Mouse (Mus musculus) thymus, postnatal 0 days (tissue): Measurements from ENCODE around the gene Plch2. TPM values are rescaled to one million over a fixed set of nuclear protein-coding genes. Genes with fewer than 3 reads are reported as not detected.

Source experiments
- DNase-seq: peaks from one replicate; pipeline ENCODE4 v3.0.0-alpha.2; 2015; ENCODE audit warnings: low spot score
- polyA plus RNA-seq: library from polyadenylated mRNA; unstranded; fragments of >200 nt; fragmentation: Nextera tagmentation; extraction: Ambion mirVana; gene quantifications from 2 replicates; pipeline ENCODE4 v1.2.1, GENCODE M21; 2015

Plch2 gene
- polyA plus RNA-seq, 1 experiment from 2014 or later = 0.74 TPM

DNA sequence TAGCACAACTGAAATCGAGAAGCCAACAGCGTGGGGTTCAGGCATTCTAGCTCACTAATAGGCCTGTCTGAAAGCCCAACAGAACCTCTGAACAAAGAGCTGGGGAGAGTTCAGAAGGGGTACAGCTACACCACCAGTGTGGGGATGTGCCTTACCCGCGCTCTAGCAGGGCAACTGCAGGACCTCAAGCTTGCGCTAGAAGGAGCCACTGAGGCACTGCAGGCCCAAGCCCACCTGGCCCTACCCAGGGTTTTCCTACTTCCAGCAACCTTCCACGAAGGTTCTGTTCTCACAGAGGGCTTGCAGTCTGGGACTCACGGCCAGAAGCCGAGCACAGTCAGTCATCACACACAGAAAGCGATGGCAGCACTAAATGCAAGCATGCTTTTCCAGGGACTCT lies 18.6 kb upstream of the Plch2 start:
- DNase-seq = no peak

DNA sequence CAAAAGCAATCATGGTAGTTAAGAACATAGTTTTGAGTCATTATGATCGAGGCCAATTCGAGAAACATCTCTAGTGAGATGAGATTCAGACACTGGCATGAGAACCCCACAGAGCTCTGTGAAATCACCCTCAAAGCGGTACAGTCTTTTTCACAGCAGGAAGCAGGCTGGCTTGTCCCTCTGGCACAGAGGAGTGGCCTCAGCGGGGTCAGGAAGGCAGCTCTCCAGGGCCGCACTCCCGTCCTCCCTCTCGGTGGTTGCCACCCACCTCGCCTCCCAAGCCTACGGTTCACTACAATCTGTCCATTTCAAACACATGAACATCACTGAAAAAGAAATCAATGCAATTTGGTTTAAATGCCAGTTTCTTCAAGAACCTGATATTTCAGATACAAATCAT lies 17.8 kb upstream of the Plch2 start:
- DNase-seq = no peak

DNA sequence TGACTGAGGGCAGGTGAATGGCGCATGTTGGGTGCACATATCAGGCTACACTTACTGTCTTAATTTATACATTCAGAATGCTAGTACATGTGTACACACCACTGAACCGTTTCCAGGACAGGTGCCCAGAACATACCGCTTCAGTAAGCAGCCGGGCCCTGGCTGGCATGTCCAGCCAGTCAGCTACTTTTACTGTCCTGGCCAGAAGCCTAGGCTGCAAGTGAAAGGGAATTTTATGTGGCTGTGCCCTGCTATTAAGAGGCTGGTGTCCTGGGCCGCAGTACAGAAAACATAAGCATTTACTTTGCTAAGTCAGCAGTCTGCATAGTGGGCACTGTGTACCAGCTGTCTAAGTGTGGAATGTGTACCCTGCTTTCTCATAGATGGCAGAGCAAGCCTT lies 14.3 kb upstream of the Plch2 start:
- no peak for DNase-seq

DNA sequence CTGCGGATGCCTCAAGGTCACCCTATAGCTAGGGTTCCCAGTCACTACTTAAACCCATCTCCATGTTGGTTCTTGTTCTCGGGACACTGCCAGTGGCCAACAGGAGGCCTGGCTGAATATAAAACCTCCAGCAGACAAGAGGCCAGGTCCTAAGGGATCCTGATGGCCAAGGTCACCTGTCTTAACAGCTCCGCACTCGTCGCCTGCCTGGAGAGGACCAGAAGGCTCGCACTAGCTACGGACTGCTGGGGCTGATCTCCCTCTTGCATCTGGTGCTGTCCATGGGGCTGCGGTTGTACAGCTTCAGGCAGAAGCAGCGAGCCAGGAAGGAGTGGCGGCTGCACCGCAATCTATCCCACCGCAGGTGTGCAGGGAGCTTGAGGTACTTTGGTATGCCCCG lies 13.6 kb upstream of the Plch2 start:
- DNase-seq = no peak

DNA sequence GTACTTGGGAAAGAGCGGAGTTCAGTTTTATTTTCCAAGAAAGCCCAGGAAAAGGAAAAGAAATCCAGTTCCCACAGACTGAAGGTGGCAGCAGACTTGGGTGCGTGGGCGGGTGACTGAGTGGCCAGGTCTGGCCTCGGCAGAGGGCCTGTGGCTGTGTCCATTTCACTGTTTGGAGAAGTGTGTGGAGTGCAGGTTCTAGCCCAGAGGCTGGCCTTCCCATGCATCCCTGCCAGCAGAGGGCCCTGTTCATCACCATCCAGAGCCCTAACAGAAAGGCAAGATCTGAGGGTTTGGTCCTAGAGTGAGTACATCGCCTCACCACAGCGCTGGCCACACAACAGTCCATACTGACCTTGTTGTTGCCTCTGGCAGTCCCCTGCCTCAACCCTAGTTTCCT lies 12.6 kb upstream of the Plch2 start:
- DNase-seq = no peak

DNA sequence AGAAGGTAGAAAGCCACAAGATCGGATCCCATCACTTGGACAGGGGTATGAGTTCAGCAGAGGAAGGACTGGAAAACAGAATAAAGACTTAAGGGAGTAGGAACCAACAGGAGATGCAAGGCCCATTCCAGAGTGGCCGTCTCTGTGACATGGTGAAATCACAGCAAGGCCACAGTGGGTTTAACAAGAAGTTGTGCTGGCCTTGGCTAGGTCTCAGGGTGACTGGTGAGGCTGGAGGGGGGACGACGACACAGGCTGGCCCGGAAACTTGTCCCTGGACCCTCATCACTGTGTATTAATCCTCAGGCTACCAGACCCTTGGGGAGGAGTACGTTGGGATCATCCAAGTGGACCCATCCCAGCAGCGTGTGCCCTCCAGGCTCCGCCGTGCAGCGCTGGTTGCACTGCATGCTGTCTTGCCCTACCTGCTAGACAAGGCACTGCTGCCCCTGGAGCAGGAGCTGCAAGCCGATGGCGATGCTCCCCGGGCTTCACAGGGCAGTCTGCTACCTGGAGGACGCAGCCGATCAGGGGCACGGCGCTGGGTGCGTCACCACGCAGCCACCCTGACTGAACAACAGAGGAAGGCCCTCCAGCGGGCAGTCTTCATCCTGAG lies 11.9 kb upstream of the Plch2 start:
- DNase-seq = no peak

DNA sequence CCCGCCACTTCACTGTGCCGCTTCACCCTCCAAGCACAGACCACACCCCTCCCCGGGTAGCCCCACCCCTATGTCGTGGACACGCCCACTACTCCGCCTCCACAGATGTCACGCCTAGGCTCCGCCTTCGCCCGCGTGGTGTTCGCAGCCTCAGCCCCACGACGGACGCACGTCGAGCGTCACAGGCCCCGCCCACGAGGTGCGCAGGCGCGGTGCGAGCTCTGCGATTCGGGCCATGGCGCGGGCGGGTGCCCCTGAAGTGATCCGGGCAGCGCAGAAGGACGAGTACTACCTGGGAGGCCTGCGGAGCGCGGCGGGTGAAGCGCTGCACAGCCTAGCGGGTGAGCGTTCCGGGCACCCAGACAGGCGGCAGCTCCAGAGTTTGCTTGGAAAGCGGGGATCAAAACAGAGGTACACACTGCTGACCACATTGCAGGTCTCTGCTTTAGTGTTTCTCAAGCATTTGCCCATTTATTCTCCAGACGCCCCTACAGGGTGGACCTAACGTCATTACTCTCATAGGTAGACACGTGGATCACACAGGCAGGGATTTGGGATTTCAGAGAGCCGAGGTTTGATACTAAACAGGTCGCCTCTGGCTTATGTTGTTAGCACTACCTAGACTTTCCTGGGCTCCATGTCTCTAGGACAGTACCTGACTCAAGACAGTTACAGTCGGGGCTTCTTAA lies 10.4 kb upstream of the Plch2 start, which contains the start of gene Pex10:
Gene Pex10 (plus strand): TSS at position 183 of the 689 bp plus-strand sequence.
- DNase-seq = peak; percentile 99

DNA sequence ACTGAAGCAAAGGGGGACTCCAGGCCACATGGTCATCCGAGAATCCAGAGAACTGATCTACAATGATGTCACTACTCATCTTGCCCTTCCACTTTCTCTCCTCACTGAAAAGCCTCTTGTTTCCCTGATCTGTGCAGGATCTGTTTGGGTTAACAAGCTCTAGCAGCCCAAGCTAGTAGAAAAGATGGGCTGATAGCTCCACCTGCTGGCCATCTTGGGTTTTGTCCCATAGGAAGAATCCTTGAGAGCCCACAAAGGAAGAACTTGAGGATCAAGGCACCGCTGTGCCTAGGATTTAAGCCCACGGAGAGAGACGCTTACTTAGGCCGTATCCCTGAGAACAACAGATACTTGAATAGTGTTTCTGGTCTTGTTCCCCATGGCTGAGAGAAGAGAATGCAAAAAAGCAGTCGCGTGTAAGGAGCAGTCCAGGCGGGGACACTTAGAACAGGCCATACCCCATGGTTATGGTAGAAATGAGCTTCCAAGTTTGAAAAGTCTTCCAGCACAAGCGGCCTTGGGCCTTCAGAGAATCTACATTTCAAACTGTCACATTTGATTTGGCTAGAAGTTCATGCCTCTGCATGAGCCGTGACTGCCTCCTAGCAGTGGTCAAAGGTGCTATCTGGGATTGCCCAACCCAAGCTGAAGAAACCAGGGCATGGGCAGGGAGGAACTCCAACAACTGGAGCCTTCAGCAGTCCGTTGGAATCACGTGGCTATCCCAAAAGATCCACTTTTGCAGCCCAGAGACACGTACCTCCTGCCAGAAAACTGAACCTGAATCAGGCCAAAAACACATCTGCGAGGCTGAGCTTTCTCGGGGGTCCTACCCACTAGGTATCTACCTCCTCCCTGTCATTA lies 9.6 kb upstream of the Plch2 start:
- DNase-seq = peak; percentile 86

DNA sequence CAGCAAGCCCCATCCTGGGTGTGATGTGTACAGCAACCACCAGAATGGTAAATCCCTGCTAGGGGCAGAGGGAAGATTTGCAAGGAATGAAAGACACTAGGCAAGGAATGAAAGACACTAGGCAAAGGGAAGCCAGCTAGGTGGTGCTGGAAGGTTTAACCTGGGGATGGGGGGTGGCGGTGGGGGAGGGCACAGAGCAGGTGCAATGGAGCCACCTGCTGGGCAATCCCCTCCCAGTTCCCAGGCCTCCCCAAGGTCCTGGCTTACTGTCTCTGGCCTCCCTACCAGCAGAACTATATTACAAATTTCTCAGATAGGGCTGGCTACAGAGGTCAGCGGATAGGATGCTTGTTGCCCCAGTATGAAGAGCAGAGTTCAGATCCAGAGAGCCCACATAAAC lies 7.9 kb upstream of the Plch2 start:
- no peak for DNase-seq

DNA sequence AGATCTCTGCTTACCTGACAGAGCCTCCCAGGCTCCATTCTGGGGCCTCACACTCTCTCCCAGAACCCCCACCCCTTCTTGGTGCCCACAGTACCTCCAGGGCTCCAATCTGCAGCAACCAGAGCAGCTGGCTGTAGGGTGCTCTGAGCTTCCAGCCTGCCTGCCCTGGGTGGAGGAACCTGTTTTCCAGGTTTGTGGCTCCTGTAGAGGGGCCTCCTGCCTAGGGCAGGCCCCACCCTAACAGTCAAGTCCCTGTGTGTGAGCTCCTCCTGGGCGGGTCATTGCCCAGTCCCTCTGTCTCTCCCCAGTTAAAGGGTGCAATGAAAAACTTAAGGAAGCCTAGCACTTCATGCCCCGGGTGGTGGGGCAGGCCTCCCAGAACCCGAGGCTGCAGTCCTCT lies 7.3 kb upstream of the Plch2 start:
- DNase-seq = no peak

DNA sequence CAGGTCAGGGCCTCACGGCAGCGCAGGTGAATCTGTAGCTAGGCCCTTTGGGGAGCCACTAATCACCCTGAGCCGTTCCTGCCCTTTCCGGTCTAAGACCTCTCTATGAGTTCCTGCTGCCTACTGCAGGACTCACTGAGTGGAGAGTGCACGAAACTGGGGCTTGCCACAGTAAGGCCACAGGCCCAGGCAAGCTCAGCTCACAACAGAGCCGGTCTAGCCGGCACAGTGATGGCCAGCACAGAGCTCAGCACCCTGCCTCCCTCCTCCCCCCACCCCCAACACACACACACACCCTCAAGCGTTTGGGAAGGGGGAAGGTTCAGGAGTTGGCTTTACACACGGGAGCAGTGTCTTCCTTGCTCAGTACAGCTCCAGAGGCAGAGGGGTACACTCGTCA lies 1.7 kb upstream of the Plch2 start:
- DNase-seq = no peak

DNA sequence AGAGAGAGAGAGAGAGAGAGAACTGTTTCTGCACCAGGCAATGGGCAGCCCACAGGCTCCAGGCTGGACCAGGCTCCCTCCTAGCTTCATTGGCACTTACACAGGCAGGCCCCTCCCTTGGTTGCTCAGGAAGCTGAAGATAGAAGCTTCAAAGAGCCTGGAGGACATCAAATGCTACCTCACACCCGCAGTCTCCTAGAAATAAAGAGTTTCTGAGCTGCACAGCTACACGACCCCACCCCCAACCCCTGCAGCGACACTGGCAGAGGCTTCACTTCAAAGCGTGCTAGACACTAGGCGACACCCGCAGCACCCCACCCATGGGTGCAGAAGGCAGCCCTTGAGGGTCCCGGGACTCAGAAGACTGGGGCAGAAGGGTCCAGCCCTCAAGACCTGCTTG lies 6.5 kb downstream of the Plch2 start:
- peak; percentile 77 for DNase-seq

DNA sequence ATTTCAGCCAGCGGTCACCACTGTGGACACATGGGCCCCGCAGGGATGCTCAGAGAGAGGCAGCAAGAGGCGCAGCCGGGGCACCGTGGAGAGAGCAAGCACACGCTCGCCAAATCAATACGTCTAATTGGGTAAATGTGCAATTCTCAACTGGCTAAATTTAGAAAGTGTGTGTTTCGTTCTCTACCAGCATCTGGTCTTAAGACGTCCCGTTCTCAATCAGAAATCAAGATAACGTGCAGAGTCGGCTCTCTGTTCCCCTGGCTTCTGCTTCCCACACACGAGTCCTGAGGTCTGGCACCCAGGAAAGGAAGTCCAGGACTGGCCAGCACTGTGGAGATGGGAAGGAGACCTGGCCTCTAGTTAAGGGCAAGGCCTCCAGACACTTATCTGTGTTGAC lies 9.9 kb downstream of the Plch2 start:
- no peak for DNase-seq

DNA sequence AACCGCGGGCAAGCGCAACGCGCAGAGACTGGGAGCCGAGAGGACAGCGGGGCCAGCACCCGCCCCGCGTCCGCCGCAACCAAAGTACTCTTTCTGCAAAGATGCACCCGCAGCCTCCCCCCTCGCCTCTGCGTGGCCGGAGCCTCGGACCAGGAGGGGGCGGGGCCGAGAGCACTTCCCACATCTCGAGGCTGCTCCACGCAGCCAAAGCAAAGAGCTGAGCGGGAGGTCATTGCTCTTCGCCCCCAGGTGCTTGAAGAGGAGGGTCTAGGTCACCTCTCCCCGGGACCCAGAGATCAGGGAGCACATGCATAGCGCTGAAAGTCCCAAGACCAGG lies 13.3 kb downstream of the Plch2 start:
- no peak for DNase-seq

DNA sequence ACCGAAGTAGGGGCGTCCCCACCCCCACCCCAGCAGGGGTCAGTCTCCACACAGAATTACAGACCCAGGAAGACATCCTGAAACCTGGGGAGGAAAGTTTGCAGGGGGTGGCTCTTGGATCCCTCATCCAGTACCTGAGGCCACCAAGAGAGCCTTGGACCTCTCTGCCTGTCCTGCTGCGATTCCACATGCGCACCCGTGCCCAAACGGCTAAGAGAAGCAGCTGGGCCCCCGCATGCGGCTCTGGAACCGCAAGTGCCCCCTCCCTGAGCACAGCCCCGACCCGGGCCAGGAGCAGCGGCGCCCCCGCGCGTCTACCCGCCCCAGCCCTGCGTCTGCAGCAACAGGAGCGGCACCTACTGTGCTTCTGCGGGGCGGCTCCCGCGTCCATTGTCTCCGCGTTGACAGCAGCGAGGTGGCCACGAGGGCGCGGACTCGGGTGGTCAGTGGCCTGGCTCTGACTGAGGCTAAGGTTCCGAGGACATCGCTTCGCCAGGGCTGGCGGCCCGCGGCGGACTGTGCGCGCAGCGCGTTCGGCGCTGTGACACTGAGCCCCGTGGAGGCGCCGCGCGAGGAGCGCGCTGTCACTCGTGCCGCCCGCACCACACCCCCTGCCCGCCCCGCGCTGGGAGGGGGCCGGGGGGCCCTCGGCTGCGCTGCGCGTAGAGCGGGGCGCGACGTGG lies 13.8 kb downstream of the Plch2 start:
- no peak for DNase-seq

DNA sequence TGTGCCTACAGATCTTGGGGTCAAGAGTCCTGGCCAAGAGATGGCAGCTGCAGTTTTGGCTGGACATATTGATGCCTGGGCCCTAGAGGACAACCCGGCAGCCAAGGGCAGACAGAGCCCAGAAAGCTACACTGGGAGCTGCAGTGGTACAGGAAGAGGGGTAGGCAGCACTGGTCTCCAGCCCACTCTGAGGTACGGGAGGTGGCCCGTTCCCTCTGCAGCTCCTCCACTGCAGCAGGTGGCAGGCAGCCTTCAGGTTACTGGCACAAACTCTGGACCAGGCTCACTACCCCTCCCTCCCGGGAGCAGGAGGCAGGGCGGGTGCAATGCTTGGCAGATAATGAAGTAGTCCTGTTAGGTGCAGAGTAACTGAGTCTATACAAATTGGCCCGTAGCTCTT lies 15.9 kb downstream of the Plch2 start:
- DNase-seq = no peak

DNA sequence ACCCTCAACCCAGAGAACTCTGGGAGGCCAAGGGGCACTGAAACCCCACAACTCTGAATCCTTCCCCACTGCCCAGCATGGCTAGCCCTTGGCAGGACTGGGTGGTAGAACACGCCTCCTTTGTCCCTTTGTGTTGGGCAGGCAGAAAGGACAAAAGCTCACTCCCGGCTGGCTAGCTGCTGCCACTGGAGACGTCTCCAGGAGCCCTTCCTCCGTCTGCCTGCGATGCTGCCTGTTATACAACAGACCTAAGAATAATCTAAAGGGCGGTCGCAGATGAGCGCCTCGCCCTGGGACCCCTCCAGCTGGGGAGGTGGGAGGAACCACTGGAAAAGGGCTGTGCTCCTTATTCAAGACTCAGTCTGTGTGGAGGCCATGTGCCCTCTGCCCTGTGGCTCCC lies 16.4 kb downstream of the Plch2 start:
- DNase-seq = no peak

DNA sequence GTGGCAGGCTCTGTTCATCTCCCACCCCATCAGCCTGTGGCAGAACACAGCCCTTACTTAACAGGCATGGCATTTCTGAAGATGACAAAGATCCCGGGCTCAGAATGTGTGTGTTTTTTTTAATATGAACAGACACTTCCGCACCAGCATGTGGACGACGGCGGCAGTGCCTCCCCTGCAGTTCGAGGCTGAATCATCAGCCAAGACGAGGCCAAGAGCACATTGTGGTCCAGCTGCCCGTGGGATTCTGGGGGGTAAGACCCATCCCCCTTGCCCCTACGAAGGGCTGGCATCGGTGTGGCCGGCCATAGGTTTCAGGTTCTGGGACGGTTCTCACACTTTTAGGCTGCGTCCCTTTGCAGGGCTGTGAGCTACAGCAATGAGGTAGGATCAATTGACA lies 21.8 kb downstream of the Plch2 start:
- no peak for DNase-seq

DNA sequence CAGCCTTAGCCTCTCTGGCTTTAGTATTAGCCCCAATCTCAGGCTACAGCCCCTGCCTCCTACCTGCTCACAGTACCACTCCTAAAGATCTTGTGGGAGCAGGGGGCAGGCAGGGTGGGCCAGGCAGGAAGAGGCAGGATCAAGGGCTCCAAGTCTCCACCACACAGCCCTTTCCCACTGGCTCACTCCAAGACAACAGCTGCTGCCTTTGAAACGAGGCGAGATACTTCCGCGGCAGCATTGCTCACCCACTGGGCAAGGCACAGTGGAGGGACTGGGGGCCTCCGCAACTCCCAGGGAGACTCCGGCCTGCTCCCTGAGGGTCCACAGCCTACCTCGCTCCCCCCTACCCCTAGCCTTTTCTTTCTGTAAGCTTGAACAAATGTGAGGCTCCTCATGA lies 22.4 kb downstream of the Plch2 start:
- DNase-seq = no peak

DNA sequence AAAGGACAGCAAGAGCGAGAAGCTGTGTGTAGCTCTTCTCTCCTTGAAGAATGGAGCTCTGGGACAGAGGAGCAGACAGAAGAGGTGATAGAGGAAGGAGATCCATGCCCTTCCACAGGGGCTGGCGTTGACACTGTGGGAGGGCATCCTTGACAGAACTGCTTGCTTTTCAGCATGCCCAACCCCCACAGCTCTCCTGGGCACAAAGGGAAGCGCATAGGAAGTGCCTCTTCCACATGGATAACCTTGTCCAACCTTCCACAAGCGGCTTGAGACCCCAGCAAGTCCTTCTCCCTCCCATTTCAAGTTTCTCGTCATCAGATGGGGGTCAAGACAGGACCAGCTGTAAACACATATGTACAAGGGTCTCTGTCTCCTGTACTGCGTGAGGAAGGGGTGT lies 23.5 kb downstream of the Plch2 start:
- no peak for DNase-seq

DNA sequence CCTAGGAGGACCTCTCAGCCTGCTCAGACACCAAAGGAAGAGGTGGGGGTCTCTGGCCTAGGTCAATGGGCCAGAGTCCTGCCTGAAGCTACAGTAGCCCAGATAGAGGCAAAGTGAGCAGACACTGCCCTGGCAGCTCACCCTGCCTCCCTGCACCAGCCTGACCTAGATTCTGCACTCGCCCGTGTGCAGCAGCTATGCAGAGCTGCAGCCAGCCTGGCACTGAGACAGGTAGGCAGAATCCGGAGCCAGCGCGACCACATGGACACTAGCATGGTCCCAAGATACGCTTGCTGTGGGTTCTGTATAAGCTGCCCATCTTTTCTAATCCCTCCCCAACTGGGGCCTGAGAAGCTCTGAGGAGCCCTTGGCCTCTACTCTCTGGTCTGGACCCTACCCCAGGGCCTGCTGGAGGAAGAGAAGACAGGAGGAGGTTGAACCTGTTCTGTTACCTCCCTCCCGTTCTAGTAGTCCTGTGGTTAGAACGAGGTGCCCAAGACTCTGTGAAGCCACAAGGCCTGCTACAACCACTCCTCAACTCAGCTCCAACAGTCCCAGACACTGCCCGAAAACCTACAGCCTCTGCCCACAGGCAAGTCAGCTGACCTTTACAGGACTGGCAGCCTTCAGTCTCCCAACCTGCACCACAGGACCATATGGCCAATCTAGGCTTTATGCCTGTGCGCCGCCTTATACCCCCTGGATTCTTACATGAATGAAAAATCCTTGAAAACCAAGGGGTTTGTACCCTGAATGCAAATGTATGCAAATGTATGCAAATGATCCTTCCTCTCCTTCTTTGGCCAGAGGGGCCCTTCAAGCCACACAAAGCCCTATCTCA lies 32.2 kb downstream of the Plch2 start:
- DNase-seq = no peak
